Mouse (Mus musculus) megakaryocyte, adult 5-6 weeks (primary cell): Measurements from ENCODE around the gene Rbms1. TPM values are rescaled to one million over a fixed set of nuclear protein-coding genes. Genes with fewer than 3 reads are reported as not detected.

Experiments used
- ATAC-seq: 2 replicates; pipeline ENCODE4 v1.8.0; 2016; ENCODE audit warnings: mild to moderate bottlenecking, inconsistent platforms; ENCODE audit not compliant: poor library complexity, severe bottlenecking
- total RNA-seq, 2 experiments: library from RNA; stranded (forward) in 1 of 2; stranded (reverse) in 1 of 2; fragments of 153-499, 151-499 nt in 1 of 2; fragments of 221-1000, 200-1000 nt in 1 of 2; gene quantifications; 2 replicates each; pipeline versions ENCODE4 v1.2.3 to v1.2.4; 2015 to 2017

Rbms1 gene
- total RNA-seq, 2 experiments from 2014 or later, result 97.8 to 115 TPM

GRCm38 (mm10) chr2:60787088-60787487, 175.9 kb downstream of the Rbms1 start:
- no peak for ATAC-seq

GRCm38 (mm10) chr2:60786289-60786688, 176.7 kb downstream of the Rbms1 start:
- no peak for ATAC-seq

- peak; percentile 57 for ATAC-seq
Observed at GRCm38 (mm10) chr2:60774501-60774900, 188.5 kb downstream of the Rbms1 start.

- no peak for ATAC-seq
Observed at GRCm38 (mm10) chr2:60773592-60773991, 189.4 kb downstream of the Rbms1 start.

GRCm38 (mm10) chr2:60766420-60766819, 196.6 kb downstream of the Rbms1 start:
- ATAC-seq, result no peak

- ATAC-seq, result no peak
Observed at GRCm38 (mm10) chr2:60756218-60756617, 206.8 kb downstream of the Rbms1 start.

- no peak for ATAC-seq
Observed at GRCm38 (mm10) chr2:60755101-60755500, 207.9 kb downstream of the Rbms1 start.

GRCm38 (mm10) chr2:60751274-60751673, 211.7 kb downstream of the Rbms1 start:
- ATAC-seq, result no peak

GRCm38 (mm10) chr2:60750591-60750990, 212.4 kb downstream of the Rbms1 start:
- ATAC-seq, result no peak

GRCm38 (mm10) chr2:60748585-60748984, 214.4 kb downstream of the Rbms1 start:
- ATAC-seq, result no peak

GRCm38 (mm10) chr2:60747590-60747989, 215.4 kb downstream of the Rbms1 start:
- ATAC-seq, result no peak

- no peak for ATAC-seq
Observed at GRCm38 (mm10) chr2:60744674-60745073, 218.3 kb downstream of the Rbms1 start.

- peak; percentile 58 for ATAC-seq
Observed at GRCm38 (mm10) chr2:60739389-60740137, 223.4 kb downstream of the Rbms1 start.

- no peak for ATAC-seq
Observed at GRCm38 (mm10) chr2:60730929-60731328, 232.1 kb downstream of the Rbms1 start.

GRCm38 (mm10) chr2:60730024-60730423, 233.0 kb downstream of the Rbms1 start:
- ATAC-seq, result no peak

GRCm38 (mm10) chr2:60728902-60729585, 233.9 kb downstream of the Rbms1 start:
- ATAC-seq, result no peak

- ATAC-seq, result no peak
Observed at GRCm38 (mm10) chr2:60724660-60725059, 238.3 kb downstream of the Rbms1 start.

GRCm38 (mm10) chr2:60722967-60723366, 240.0 kb downstream of the Rbms1 start:
- no peak for ATAC-seq

- ATAC-seq, result no peak
Observed at GRCm38 (mm10) chr2:60722514-60722913, 240.5 kb downstream of the Rbms1 start, which contains the start of gene Itgb6. Gene Itgb6 (minus strand): TSS chr2:60722643.

- peak; percentile 57 for ATAC-seq
Observed at GRCm38 (mm10) chr2:60720906-60721305, 242.1 kb downstream of the Rbms1 start.

- ATAC-seq, result no peak
Observed at GRCm38 (mm10) chr2:60720205-60720604, 242.8 kb downstream of the Rbms1 start.

- ATAC-seq, result peak; percentile 36; the same call in 1 of the 2 replicates
Observed at GRCm38 (mm10) chr2:60717348-60717747, 245.6 kb downstream of the Rbms1 start.
